Mouse (Mus musculus) ES-E14 (cell line): ENCODE measurements around the gene Ano9. TPM values are rescaled to one million over a fixed set of nuclear protein-coding genes. Genes with fewer than 3 reads are reported as not detected.
A peak's percentile ranks its signal among the peaks of the same experiment; 100 is the strongest.

Experiments used
- DNase-seq: peaks from one replicate; pipeline ENCODE4 v3.0.0-alpha.2; 2013; ENCODE audit warnings: low read depth, low spot score
- H3K27ac ChIP-seq: 2 replicates; pipeline ENCODE4 v1.5.1; 2012; ENCODE audit warnings: low read depth, mild to moderate bottlenecking, low read length, moderate library complexity, mixed read lengths; ENCODE audit not compliant: poor library complexity, insufficient read depth, severe bottlenecking
- H3K36me3 ChIP-seq: 2 replicates; pipeline ENCODE4 v1.6.1; 2012; ENCODE audit warnings: mild to moderate bottlenecking, low read length, moderate library complexity, mixed read lengths; ENCODE audit not compliant: control insufficient read depth, poor library complexity, insufficient read depth, severe bottlenecking
- H3K4me1 ChIP-seq, 2 experiments: fragments of 150-350 bp in 1 of 2; sonication (generic) in 1 of 2; 2 replicates each; pipeline ENCODE4 v1.6.1; 2012; ENCODE audit warnings: low read length in 2 of 2, mild to moderate bottlenecking in 1 of 2, mixed read lengths in 1 of 2; ENCODE audit not compliant: control insufficient read depth in 2 of 2, insufficient read depth in 2 of 2, poor library complexity in 1 of 2
- H3K4me3 ChIP-seq, 2 experiments: fragments of 150-350 bp in 1 of 2; sonication (generic) in 1 of 2; 2 replicates each; pipeline ENCODE4 v1.5.1; 2012; ENCODE audit warnings: low read length in 2 of 2, low read depth in 1 of 2, mild to moderate bottlenecking in 1 of 2, mixed read lengths in 1 of 2; ENCODE audit not compliant: insufficient read depth in 1 of 2, poor library complexity in 1 of 2, severe bottlenecking in 1 of 2
- H3K9ac ChIP-seq: 2 replicates; pipeline ENCODE4 v1.6.1; 2012; ENCODE audit warnings: low read depth, mild to moderate bottlenecking, low read length, mixed read lengths; ENCODE audit not compliant: poor library complexity, insufficient read depth, severe bottlenecking
- H3K9me3 ChIP-seq: fragments of 150-350 bp; sonication (generic); 2 replicates; pipeline ENCODE4 v1.6.1; 2012; ENCODE audit warnings: low read depth, mild to moderate bottlenecking, low read length; ENCODE audit not compliant: control insufficient read depth, insufficient read depth
- CHD2 ChIP-seq: IDR thresholded peaks from 2 replicates; pipeline ENCODE4 v1.6.1; 2014; ENCODE audit warnings: mild to moderate bottlenecking, low read depth, low read length, inconsistent platforms
- HCFC1 ChIP-seq: IDR thresholded peaks from 2 replicates; pipeline ENCODE4 v1.6.1; 2012; ENCODE audit warnings: low read length, inconsistent platforms, borderline replicate concordance; ENCODE audit not compliant: insufficient read depth
- MAFK ChIP-seq: IDR thresholded peaks from 2 replicates; pipeline ENCODE4 v1.6.1; 2014; ENCODE audit warnings: mild to moderate bottlenecking, low read depth, low read length, inconsistent platforms; ENCODE audit not compliant: insufficient read depth
- ZC3H11A ChIP-seq: IDR thresholded peaks from 2 replicates; pipeline ENCODE4 v1.6.1; 2012; ENCODE audit warnings: low read depth, mild to moderate bottlenecking, inconsistent platforms, low read length, borderline replicate concordance
- ZNF384 ChIP-seq: IDR thresholded peaks from 2 replicates; pipeline ENCODE4 v1.6.1; 2012; ENCODE audit warnings: low read depth, low read length, inconsistent platforms
- in situ Hi-C, 2 experiments: fragments of 600-800 bp; cut with MboI; formaldehyde crosslinking; loops; one replicate each; pipeline ENCODE4 v1.15.1; 2025; ENCODE audit warnings: low sequenced_read_pairs in 2 of 2, inconsistent platforms in 1 of 2; ENCODE audit not compliant: unreplicated experiment in 2 of 2
- total RNA-seq: library from RNA; depleted of rRNA; stranded (reverse); fragments of 300-350 nt; gene quantifications from 2 replicates; pipeline ENCODE4 v1.2.3, GENCODE M21; 2012; rRNA removed

Ano9 gene
- total RNA-seq = 26.4 and 102 TPM in 2 replicates

DNA sequence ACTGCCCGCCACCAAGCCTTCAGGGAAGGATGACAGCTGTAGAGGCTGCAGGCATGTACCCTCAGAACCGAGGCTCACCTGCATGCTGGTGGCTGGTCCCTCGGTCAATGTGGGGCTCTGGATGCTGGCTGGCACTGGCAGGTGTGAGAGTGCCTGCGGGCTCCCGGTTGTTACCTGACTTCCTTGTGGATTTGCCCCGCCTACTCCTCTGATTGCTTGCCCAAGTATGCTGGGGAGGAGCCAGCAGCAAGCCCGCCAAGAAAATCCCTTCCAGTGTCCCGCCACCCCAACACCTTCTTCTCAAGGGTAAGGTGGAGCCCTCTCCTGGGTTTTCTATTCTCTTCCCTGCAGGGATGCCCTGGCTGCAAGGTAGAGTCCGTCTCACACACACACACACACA, at the start of gene Ano9:
TSS of gene Ano9 (minus strand) at position 171 of the 400 bp plus-strand sequence.
- Histone ChIP-seq H3K27ac (no peak within 1 kb of the TSS), H3K9me3 (no peaks in the 10 kb centered on the region), H3K9ac (peak within 1 kb of the TSS; percentile 71), H3K36me3 (no peaks in the 10 kb centered on the region; the same call in 1 of the 2 replicates), H3K4me1 (peaks cover 4 to 18% of the 10 kb centered on the region in 2 experiments; a peak in 2 of 4 replicates), H3K4me3 (peak within 1 kb of the TSS; percentile 67 to 72)
- in situ Hi-C loops = no loop called here
- DNase-seq = no peak
- no peak for TF ChIP-seq CHD2
- TF ChIP-seq MAFK = no peak
- TF ChIP-seq ZC3H11A = no peak
- TF ChIP-seq ZNF384 = no peak
- no peak for TF ChIP-seq HCFC1

DNA sequence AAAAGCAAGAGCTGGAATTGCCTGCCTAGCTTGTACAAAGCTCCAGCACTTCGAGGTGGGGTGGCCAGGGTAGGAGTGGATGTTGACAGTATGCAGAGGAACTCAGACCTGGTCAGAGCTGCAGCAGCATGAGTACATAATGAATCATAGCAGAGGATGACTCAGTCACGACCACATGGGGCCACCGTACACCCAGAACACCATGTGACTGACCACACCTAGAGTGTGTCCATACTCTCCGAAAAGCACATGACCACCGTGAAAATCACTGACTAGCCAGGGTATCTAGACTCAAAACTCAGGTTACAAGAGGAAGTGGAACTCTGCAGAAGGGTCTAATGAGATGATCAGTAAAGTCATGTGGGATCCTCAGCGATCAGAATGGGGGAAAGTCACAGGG, 47.2 kb upstream of the Ano9 start:
- Histone ChIP-seq H3K4me1 (peaks cover 3 to 7% of the 10 kb centered on the region in 2 experiments; a peak in 2 of 4 replicates), H3K36me3 (peaks cover 18% of the 10 kb centered on the region; the same call in 1 of the 2 replicates), H3K9ac (no peak overlapping the region), H3K9me3 (no peaks in the 10 kb centered on the region), H3K27ac (no peak overlapping the region), H3K4me3 (no peak overlapping the region)
- DNase-seq = no peak
- in situ Hi-C loops = no loop called here
- no peak for TF ChIP-seq HCFC1
- no peak for TF ChIP-seq MAFK
- no peak for TF ChIP-seq ZC3H11A
- no peak for TF ChIP-seq CHD2
- TF ChIP-seq ZNF384 = no peak

DNA sequence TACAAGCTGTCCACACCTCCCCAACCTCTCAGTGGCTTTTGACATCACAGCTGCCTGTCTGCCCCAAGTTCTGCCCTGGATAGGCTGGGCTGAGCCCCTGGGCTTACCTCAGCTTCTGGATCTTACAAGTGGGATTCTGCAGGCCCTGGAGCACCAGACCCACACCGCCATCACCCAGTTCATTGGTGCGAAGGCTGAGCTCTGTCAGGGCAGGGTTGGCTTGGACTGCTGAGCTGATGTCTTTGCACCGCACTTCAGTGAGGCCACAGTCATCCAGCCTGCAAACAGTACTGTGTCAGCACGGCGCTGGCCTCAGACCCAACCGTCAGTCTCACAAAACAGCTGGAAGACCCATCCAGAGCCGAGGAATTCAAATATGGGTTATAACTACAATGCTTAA, 46.8 kb upstream of the Ano9 start:
- Histone ChIP-seq H3K9me3 (no peaks in the 10 kb centered on the region), H3K9ac (no peak overlapping the region), H3K4me1 (peaks cover 3 to 7% of the 10 kb centered on the region in 2 experiments; a peak in 2 of 4 replicates), H3K27ac (no peak overlapping the region), H3K4me3 (no peak overlapping the region), H3K36me3 (peaks cover 18% of the 10 kb centered on the region; the same call in 1 of the 2 replicates)
- no peak for DNase-seq
- TF ChIP-seq ZNF384 (no peak), HCFC1 (no peak), MAFK (no peak), CHD2 (no peak), ZC3H11A (no peak)
- in situ Hi-C loops = no loop called here

DNA sequence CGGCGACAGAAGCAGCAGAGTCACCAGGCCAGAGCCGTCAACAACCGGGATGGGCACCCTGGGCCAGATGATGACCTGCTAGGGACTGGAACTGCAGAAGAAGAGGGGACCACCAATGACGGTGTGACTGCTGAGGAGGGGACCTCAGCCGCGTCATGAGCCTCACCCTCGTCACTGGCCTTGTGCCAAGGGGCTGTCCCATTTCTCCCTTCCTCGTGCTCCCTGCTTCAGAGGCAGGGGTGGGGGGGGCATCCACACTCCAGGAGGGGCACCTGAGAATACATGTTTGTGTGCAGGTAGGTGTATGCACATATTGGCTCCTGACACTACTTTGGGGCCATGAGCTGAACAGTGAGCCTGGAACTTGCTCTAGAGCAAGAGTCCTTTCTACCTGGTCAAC, 37.8 kb upstream of the Ano9 start:
- no peak overlapping the region for H3K27ac ChIP-seq
- in situ Hi-C loops = no loop called here
- H3K9ac ChIP-seq = no peak overlapping the region
- peaks cover 0 to 2% of the 10 kb centered on the region in 2 experiments; a peak in 1 of 4 replicates for H3K4me1 ChIP-seq
- H3K36me3 ChIP-seq = peaks cover 56% of the 10 kb centered on the region
- TF ChIP-seq CHD2 (no peak), MAFK (no peak), HCFC1 (no peak), ZNF384 (no peak), ZC3H11A (no peak)
- DNase-seq = no peak
- no peak overlapping the region for H3K4me3 ChIP-seq
- H3K9me3 ChIP-seq = no peaks in the 10 kb centered on the region
